Mouse (Mus musculus) stomach, embryonic 14.5 days (tissue): ENCODE data around the gene Fam222a. TPM values are rescaled to one million over a fixed set of nuclear protein-coding genes. Genes with fewer than 3 reads are reported as not detected.

Experiments
- ATAC-seq: fragments of 200-750 bp; cut with Nextera tagmentation; 2 replicates; pipeline ENCODE4 v1.8.0; 2017; ENCODE audit warnings: low read depth, moderate TSS enrichment; ENCODE audit not compliant: insufficient number of reproducible peaks, insufficient read depth, low FRiP score
- H3K27ac ChIP-seq: fragments of 300-500 bp; sonication (generic); 2 replicates; pipeline ENCODE4 v1.5.1; 2014; ENCODE audit warnings: mild to moderate bottlenecking, low read length, moderate library complexity, mixed read lengths
- H3K27me3 ChIP-seq: fragments of 300-500 bp; sonication (generic); 2 replicates; pipeline ENCODE4 v1.6.1; 2014; ENCODE audit warnings: low read length, control low read depth, mixed read lengths; ENCODE audit not compliant: control insufficient read depth, insufficient read depth
- H3K36me3 ChIP-seq: fragments of 300-500 bp; sonication (generic); 2 replicates; pipeline ENCODE4 v1.6.1; 2014; ENCODE audit warnings: mild to moderate bottlenecking, control low read depth, low read length, moderate library complexity, mixed read lengths; ENCODE audit not compliant: control insufficient read depth, insufficient read depth
- H3K4me1 ChIP-seq: fragments of 300-500 bp; sonication (generic); 2 replicates; pipeline ENCODE4 v1.6.1; 2014; ENCODE audit warnings: low read length, control low read depth, mixed read lengths; ENCODE audit not compliant: control insufficient read depth, insufficient read depth
- H3K4me2 ChIP-seq: fragments of 300-500 bp; sonication (generic); replicated peaks from 2 replicates; pipeline ENCODE4 v1.6.1; 2014; ENCODE audit warnings: low read depth, low read length, control low read depth
- H3K4me3 ChIP-seq: fragments of 300-500 bp; sonication (generic); 2 replicates; pipeline ENCODE4 v1.5.1; 2014; ENCODE audit warnings: low read depth, low read length, control low read depth
- H3K9ac ChIP-seq: fragments of 300-500 bp; sonication (generic); replicated peaks from 2 replicates; pipeline ENCODE4 v1.6.1; 2014; ENCODE audit warnings: low read depth, mild to moderate bottlenecking, control low read depth, low read length, moderate library complexity, mixed read lengths
- H3K9me3 ChIP-seq: fragments of 300-500 bp; sonication (generic); 2 replicates; pipeline ENCODE4 v1.6.1; 2016; ENCODE audit warnings: low read depth, low read length, control low read depth; ENCODE audit not compliant: control insufficient read depth
- WGBS: fragments of 180-500 bp; shearing (Covaris S2); extraction: QIAGEN DNeasy Blood & Tissue Kit; methylation state at CpG from one replicate; pipeline ENCODE4 v1.1.7; 2014; 5-methylcytosine and 5-hydroxymethylcytosine counted together
- polyA plus RNA-seq: library from polyadenylated mRNA; unstranded; fragments of >200 nt; fragmentation: Nextera tagmentation; extraction: Ambion mirVana; gene quantifications from 2 replicates; pipeline ENCODE4 v1.2.1, GENCODE M21; 2014

The Fam222a gene
- polyA plus RNA-seq, 1 experiment from 2014 or later = 2.9 TPM

GRCm38 (mm10) chr5:114651449-114651848 lies 83.6 kb downstream of the Fam222a start:
- Histone ChIP-seq H3K36me3 (no peaks in the 10 kb centered on the region), H3K4me1 (peaks cover 4% of the 10 kb centered on the region; the same call in 1 of the 2 replicates), H3K9me3 (no peaks in the 10 kb centered on the region), H3K27ac (no peak overlapping the region), H3K9ac (no peak overlapping the region), H3K27me3 (peaks cover 2% of the 10 kb centered on the region; the same call in 1 of the 2 replicates), H3K4me2 (no peak overlapping the region), H3K4me3 (no peak overlapping the region)
- ATAC-seq = no peak
- WGBS = 29% methylated on average over 3 of the region's 3 CpGs

- 72% methylated on average over 12 of the region's 15 CpGs for WGBS
- peaks cover 7% of the 10 kb centered on the region; the same call in 1 of the 2 replicates for H3K4me1 ChIP-seq
- H3K4me2 ChIP-seq = no peak overlapping the region
- no peaks in the 10 kb centered on the region for H3K9me3 ChIP-seq
- no peaks in the 10 kb centered on the region for H3K36me3 ChIP-seq
- H3K9ac ChIP-seq = no peak overlapping the region
- peaks cover 10% of the 10 kb centered on the region for H3K27me3 ChIP-seq
- no peak overlapping the region for H3K4me3 ChIP-seq
- H3K27ac ChIP-seq = no peak overlapping the region
- no peak for ATAC-seq
Observed at GRCm38 (mm10) chr5:114653656-114654437, 86.0 kb downstream of the Fam222a start.

GRCm38 (mm10) chr5:114655721-114656120 lies 87.9 kb downstream of the Fam222a start:
- Histone ChIP-seq H3K4me1 (peaks cover 7% of the 10 kb centered on the region; the same call in 1 of the 2 replicates), H3K4me2 (no peak overlapping the region), H3K27ac (no peak overlapping the region), H3K9me3 (no peaks in the 10 kb centered on the region), H3K9ac (no peak overlapping the region), H3K27me3 (peaks cover 10% of the 10 kb centered on the region), H3K4me3 (no peak overlapping the region), H3K36me3 (no peaks in the 10 kb centered on the region)
- no peak for ATAC-seq
- WGBS = 81% methylated on average over 5 of the region's 5 CpGs

- WGBS = 80% methylated on average over 7 of the region's 7 CpGs
- Histone ChIP-seq H3K27ac (no peak overlapping the region), H3K4me1 (peaks cover 7% of the 10 kb centered on the region; the same call in 1 of the 2 replicates), H3K4me3 (no peak overlapping the region), H3K36me3 (no peaks in the 10 kb centered on the region), H3K9me3 (no peaks in the 10 kb centered on the region), H3K4me2 (no peak overlapping the region), H3K27me3 (peaks cover 10% of the 10 kb centered on the region), H3K9ac (no peak overlapping the region)
- ATAC-seq = no peak
Observed at GRCm38 (mm10) chr5:114656305-114656704, 88.5 kb downstream of the Fam222a start.

- no peak for ATAC-seq
- Histone ChIP-seq H3K4me1 (peaks cover 7% of the 10 kb centered on the region; the same call in 1 of the 2 replicates), H3K27me3 (peaks cover 10% of the 10 kb centered on the region), H3K27ac (no peak overlapping the region), H3K36me3 (no peaks in the 10 kb centered on the region), H3K9ac (no peak overlapping the region), H3K4me3 (peak overlapping the region; percentile 49), H3K9me3 (no peaks in the 10 kb centered on the region), H3K4me2 (peak overlapping the region; percentile 95)
- WGBS = 36% methylated on average over 10 of the region's 10 CpGs
Observed at GRCm38 (mm10) chr5:114657426-114657825, 89.6 kb downstream of the Fam222a start.

- under 1% methylated on average over 39 of the region's 47 CpGs for WGBS
- no peak within 1 kb of the TSS for H3K27ac ChIP-seq
- no peaks in the 10 kb centered on the region for H3K9me3 ChIP-seq
- H3K36me3 ChIP-seq = no peaks in the 10 kb centered on the region
- H3K4me1 ChIP-seq = peaks cover 7% of the 10 kb centered on the region; the same call in 1 of the 2 replicates
- peak within 1 kb of the TSS; percentile 95 for H3K4me2 ChIP-seq
- H3K27me3 ChIP-seq = peaks cover 10% of the 10 kb centered on the region
- peak within 1 kb of the TSS; percentile 49 for H3K4me3 ChIP-seq
- ATAC-seq = peak; percentile 54; the same call in 1 of the 2 replicates
- H3K9ac ChIP-seq = 0 out of 2 replicates have a peak within 1 kb of the TSS, but pooled peaks have one; percentile 28
Observed at GRCm38 (mm10) chr5:114658255-114658654, 90.4 kb downstream of the Fam222a start, which contains the start of gene Trpv4. Gene Trpv4, minus strand, starts transcription at chr5:114658421.

GRCm38 (mm10) chr5:114661029-114661428 lies 93.2 kb downstream of the Fam222a start:
- Histone ChIP-seq H3K9ac (no peak overlapping the region), H3K4me3 (no peak overlapping the region), H3K4me2 (no peak overlapping the region), H3K27me3 (peaks cover 10% of the 10 kb centered on the region), H3K27ac (no peak overlapping the region), H3K36me3 (no peaks in the 10 kb centered on the region), H3K4me1 (peaks cover 7% of the 10 kb centered on the region; the same call in 1 of the 2 replicates), H3K9me3 (no peaks in the 10 kb centered on the region)
- no peak for ATAC-seq
- WGBS = 61% methylated on average over 6 of the region's 6 CpGs
